Mouse (Mus musculus): ENCODE data around the gene Pafah1b3.

DNA sequence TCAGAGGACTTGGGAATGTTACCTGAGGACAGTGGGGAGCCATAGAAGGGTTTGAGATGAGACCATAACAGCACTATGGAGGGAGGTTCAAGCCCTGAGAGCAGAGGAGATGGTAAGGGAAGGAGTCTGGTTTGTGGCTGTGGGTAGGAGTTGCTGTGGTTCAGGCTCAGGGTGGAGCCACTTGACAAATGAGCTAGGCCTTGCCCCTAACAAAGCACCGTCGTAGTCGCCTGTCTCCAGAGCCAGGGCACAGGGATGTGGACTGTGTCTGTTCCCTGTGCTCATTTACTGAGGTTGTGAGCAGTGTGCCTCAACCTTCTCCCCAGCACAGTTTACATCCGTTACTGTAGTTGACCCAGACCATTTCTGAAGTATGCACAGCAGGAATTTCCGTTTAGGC is 23.2 kb downstream of the Pafah1b3 start:
- TF ChIP-seq FLI1 (IDR thresholded peaks at IDR 0.05; ENCODE audit: low read length) (no peak), GATA1 (IDR thresholded peaks at IDR 0.05; ENCODE audit: borderline replicate concordance, low read length) (no peak)
